Mouse (Mus musculus) E14TG2a.4 (cell line): ENCODE measurements around the gene Sys1.

Experiments
- CTCF ChIP-seq: conservative IDR thresholded peaks from 2 replicates; pipeline ENCODE4 v1.5.1; 2014; ENCODE audit warnings: low read length
- NANOG ChIP-seq: IDR thresholded peaks from 2 replicates; pipeline ENCODE4 v1.6.1; 2014; ENCODE audit warnings: borderline replicate concordance, low read length, mixed read lengths
- POU5F1 ChIP-seq: IDR thresholded peaks from 2 replicates; pipeline ENCODE4 v1.6.1; 2014; ENCODE audit warnings: low read length, borderline replicate concordance

GRCm38 (mm10) chr2:164435216-164436090, 21.3 kb upstream of the Sys1 start:
- TF ChIP-seq CTCF (no peak), NANOG (peak; percentile 10; the same call in 1 of the 2 replicates), POU5F1 (no peak)
